Mouse (Mus musculus): ENCODE results near the gene Smim15. TPM values are rescaled to one million over a fixed set of nuclear protein-coding genes. Genes with fewer than 3 reads are reported as not detected.

Gene Smim15
- total RNA-seq (2021), result 10 to 100 TPM; 27.8 to 30.0 TPM

GRCm38 (mm10) chr13:108044222-108044941 lies at the start of gene Smim15:
Gene Smim15 (plus strand): TSS chr13:108044446.
- DNase-seq, result peak; percentile 92 to 93
- intact Hi-C loops (cut with DNase I), result loop anchor here (2.0 to 10.0 kb wide), 5 partner anchors 83 to 717 kb away; no protein-coding TSS in a partner anchor

GRCm38 (mm10) chr13:107995211-107995610 lies 49.0 kb upstream of the Smim15 start:
- DNase-seq, result no peak
- intact Hi-C loops (cut with DNase I), result no loop called here

- intact Hi-C loops (cut with DNase I), result no loop called here
- DNase-seq, result no peak
Measured at GRCm38 (mm10) chr13:107996301-107996700, 47.9 kb upstream of the Smim15 start.

GRCm38 (mm10) chr13:108007861-108008260 lies 36.4 kb upstream of the Smim15 start:
- intact Hi-C loops (cut with DNase I), result no loop called here

GRCm38 (mm10) chr13:108013110-108013509 lies 31.1 kb upstream of the Smim15 start:
- intact Hi-C loops (cut with DNase I), result no loop called here
- DNase-seq, result no peak

More at GRCm38 (mm10) chr13:108007861-108008260, 36.4 kb upstream of the Smim15 start:
- DNase-seq, result no peak

GRCm38 (mm10) chr13:108013839-108014238 lies 30.4 kb upstream of the Smim15 start:
- intact Hi-C loops (cut with DNase I), result no loop called here
- no peak for DNase-seq

- intact Hi-C loops (cut with DNase I), result no loop called here
- DNase-seq, result peak in 1 of 2 experiments; percentile 8
Measured at GRCm38 (mm10) chr13:108015166-108015565, 29.1 kb upstream of the Smim15 start.

GRCm38 (mm10) chr13:108017349-108017748 lies 26.9 kb upstream of the Smim15 start:
- DNase-seq, result no peak
- intact Hi-C loops (cut with DNase I), result no loop called here

GRCm38 (mm10) chr13:108025802-108026201 lies 18.4 kb upstream of the Smim15 start:
- DNase-seq, result no peak
- intact Hi-C loops (cut with DNase I), result no loop called here

- intact Hi-C loops (cut with DNase I), result no loop called here
- DNase-seq, result no peak
Measured at GRCm38 (mm10) chr13:108032789-108033188, 11.5 kb upstream of the Smim15 start.

GRCm38 (mm10) chr13:108039375-108039774 lies 4.9 kb upstream of the Smim15 start:
- DNase-seq, result no peak
- intact Hi-C loops (cut with DNase I), result no loop called here

- intact Hi-C loops (cut with DNase I), result loop anchor here (2.0 to 10.0 kb wide), 5 partner anchors 87 to 713 kb away; no protein-coding TSS in a partner anchor
- no peak for DNase-seq
Measured at GRCm38 (mm10) chr13:108039902-108040301, 4.3 kb upstream of the Smim15 start.

- no peak for DNase-seq
- intact Hi-C loops (cut with DNase I), result loop anchor here (2.0 to 10.0 kb wide), 5 partner anchors 87 to 713 kb away; no protein-coding TSS in a partner anchor
Measured at GRCm38 (mm10) chr13:108040451-108040850, 3.8 kb upstream of the Smim15 start.

GRCm38 (mm10) chr13:108041358-108041757 lies 2.9 kb upstream of the Smim15 start:
- DNase-seq, result peak; percentile 69 to 76
- intact Hi-C loops (cut with DNase I), result loop anchor here (1.0 to 10.0 kb wide), 6 partner anchors 86 to 714 kb away; no protein-coding TSS in a partner anchor

GRCm38 (mm10) chr13:108043431-108044221 lies 620 bp upstream of the Smim15 start:
- peak; percentile 46 to 64 for DNase-seq
- intact Hi-C loops (cut with DNase I), result loop anchor here (1.0 to 10.0 kb wide), 6 partner anchors 84 to 716 kb away; no protein-coding TSS in a partner anchor

GRCm38 (mm10) chr13:108045646-108046045 lies 1.4 kb downstream of the Smim15 start:
- intact Hi-C loops (cut with DNase I), result loop anchor here (2.0 to 10.0 kb wide), 2 partner anchors 107 to 371 kb away; no protein-coding TSS in a partner anchor
- DNase-seq, result no peak

- intact Hi-C loops (cut with DNase I), result loop anchor here (10.0 kb wide), 1 partner anchor 371 kb away; no protein-coding TSS in a partner anchor
- DNase-seq, result no peak
Measured at GRCm38 (mm10) chr13:108046071-108046470, 1.8 kb downstream of the Smim15 start.

- no peak for DNase-seq
- intact Hi-C loops (cut with DNase I), result loop anchor here (10.0 kb wide), 1 partner anchor 372 kb away; no protein-coding TSS in a partner anchor
Measured at GRCm38 (mm10) chr13:108046891-108047290, 2.6 kb downstream of the Smim15 start.

- intact Hi-C loops (cut with DNase I), result loop anchor here (10.0 kb wide), 1 partner anchor 373 kb away; no protein-coding TSS in a partner anchor
Measured at GRCm38 (mm10) chr13:108047364-108047763, 3.1 kb downstream of the Smim15 start.

GRCm38 (mm10) chr13:108056896-108057295 lies 12.7 kb downstream of the Smim15 start:
- peak; percentile 30 to 37 for DNase-seq

More at GRCm38 (mm10) chr13:108047364-108047763, 3.1 kb downstream of the Smim15 start:
- no peak for DNase-seq

More at GRCm38 (mm10) chr13:108056896-108057295, 12.7 kb downstream of the Smim15 start:
- intact Hi-C loops (cut with DNase I), result no loop called here
